Mouse (Mus musculus) MEL (cell line): ENCODE data around the gene Cenpb. TPM values are rescaled to one million over a fixed set of nuclear protein-coding genes. Genes with fewer than 3 reads are reported as not detected.

Experiments used
- polyA plus RNA-seq, 2 experiments: library from polyadenylated mRNA; stranded (reverse) in 1 of 2; unstranded in 1 of 2; fragments of >175 nt in 1 of 2; fragments of >200 nt in 1 of 2; gene quantifications; 2 replicates each; pipeline versions ENCODE4 v1.2.1 to v1.2.4; 2012; ENCODE audit warnings: low replicate concordance in 2 of 2, low read depth in 1 of 2; ENCODE audit not compliant: insufficient read length in 2 of 2, insufficient read depth in 1 of 2, missing spikeins in 1 of 2
- total RNA-seq: library from RNA; depleted of rRNA; stranded (reverse); fragments of 300-350 nt; gene quantifications from 2 replicates; pipeline ENCODE4 v1.2.3, GENCODE M21; 2012; rRNA removed

Gene Cenpb
- total and polyA plus RNA-seq, 3 experiments: 24.3 to 34.9 TPM; not detected in 1

Other genes with a start within 250 kb of the Cenpb start
- 0.10 TPM in 1 of 2 replicates, not detected in the other for gene Gfra4, start 137.0 kb downstream of the Cenpb start, total RNA-seq
- not detected for gene Gfra4, start 137.0 kb downstream of the Cenpb start, polyA plus RNA-seq
- gene Adam33, start 116.3 kb downstream of the Cenpb start, total RNA-seq: 0.12 TPM in 1 of 2 replicates, not detected in the other
- under 1 TPM in 1 of 2 experiments, not detected in 1; 0.28 TPM for gene Adam33, start 116.3 kb downstream of the Cenpb start, polyA plus RNA-seq
- gene Siglec1, start 93.3 kb downstream of the Cenpb start, total RNA-seq: 0.04 TPM in 1 of 2 replicates, not detected in the other
- gene Siglec1, start 93.3 kb downstream of the Cenpb start, polyA plus RNA-seq: under 1 TPM in 1 of 2 experiments, not detected in 1; 0.07 TPM
- gene Hspa12b, start 52.8 kb downstream of the Cenpb start, total RNA-seq: 0.04 and 0.07 TPM in 2 replicates
- 1 to 10 TPM in 1 of 2 experiments, not detected in 1; 1.2 TPM for gene Hspa12b, start 52.8 kb downstream of the Cenpb start, polyA plus RNA-seq
- not detected in 2 replicates for gene Gm11037, start 46.6 kb downstream of the Cenpb start, total RNA-seq
- not detected for gene Gm11037, start 46.6 kb downstream of the Cenpb start, polyA plus RNA-seq
- gene 1700037H04Rik, start 20.0 kb downstream of the Cenpb start, total RNA-seq: 38.2 and 45.5 TPM in 2 replicates
- gene 1700037H04Rik, start 20.0 kb downstream of the Cenpb start, polyA plus RNA-seq: 10 to 100 TPM in 1 of 2 experiments, not detected in 1; 72.6 TPM
- gene Cdc25b, start 6.9 kb upstream of the Cenpb start, total RNA-seq: 11.8 and 12.6 TPM in 2 replicates
- gene Cdc25b, start 6.9 kb upstream of the Cenpb start, polyA plus RNA-seq: 10 to 100 TPM in 1 of 2 experiments, not detected in 1; 34.5 TPM
- gene Spef1, start 7.2 kb upstream of the Cenpb start, total RNA-seq: 0.46 and 1.8 TPM in 2 replicates
- gene Spef1, start 7.2 kb upstream of the Cenpb start, polyA plus RNA-seq: 1 to 10 TPM in 1 of 2 experiments, not detected in 1; 1.2 TPM
- gene Ap5s1, start 27.0 kb upstream of the Cenpb start, total RNA-seq: 9.6 TPM in 2 replicates
- gene Ap5s1, start 27.0 kb upstream of the Cenpb start, polyA plus RNA-seq: 10 to 100 TPM in 1 of 2 experiments, not detected in 1; 12.7 TPM
- gene Mavs, start 54.0 kb upstream of the Cenpb start, total RNA-seq: 21.2 and 21.3 TPM in 2 replicates
- gene Mavs, start 54.0 kb upstream of the Cenpb start, polyA plus RNA-seq: 10 to 100 TPM in 1 of 2 experiments, not detected in 1; 32.1 TPM
- 34.9 and 36.0 TPM in 2 replicates for gene Pank2, start 82.4 kb upstream of the Cenpb start, total RNA-seq
- 100 to 1,000 TPM in 1 of 2 experiments, 10 to 100 TPM in 1; 71.8 to 275 TPM for gene Pank2, start 82.4 kb upstream of the Cenpb start, polyA plus RNA-seq
- gene Rnf24, start 172.8 kb upstream of the Cenpb start, total RNA-seq: 0.73 and 0.78 TPM in 2 replicates
- gene Rnf24, start 172.8 kb upstream of the Cenpb start, polyA plus RNA-seq: 1 to 10 TPM in 1 of 2 experiments, not detected in 1; 2.9 TPM